Mouse (Mus musculus) brain, embryonic 14.5 days (tissue): ENCODE results near the gene Ppp1r12b.

Source experiments
- CTCF ChIP-seq: fragments of 200-500 bp; IDR thresholded peaks from 2 replicates; pipeline ENCODE4 v1.5.1; 2012; ENCODE audit warnings: inconsistent platforms, mild to moderate bottlenecking, moderate library complexity, borderline replicate concordance; ENCODE audit not compliant: insufficient read depth, insufficient read length; ENCODE audit errors: extremely low read depth
- POLR2A ChIP-seq: fragments of 200-500 bp; IDR thresholded peaks from 2 replicates; pipeline ENCODE4 v1.6.1; 2012; ENCODE audit warnings: mild to moderate bottlenecking, inconsistent platforms, borderline replicate concordance; ENCODE audit not compliant: poor library complexity, insufficient read depth, insufficient read length, severe bottlenecking; ENCODE audit errors: extremely low read depth

DNA sequence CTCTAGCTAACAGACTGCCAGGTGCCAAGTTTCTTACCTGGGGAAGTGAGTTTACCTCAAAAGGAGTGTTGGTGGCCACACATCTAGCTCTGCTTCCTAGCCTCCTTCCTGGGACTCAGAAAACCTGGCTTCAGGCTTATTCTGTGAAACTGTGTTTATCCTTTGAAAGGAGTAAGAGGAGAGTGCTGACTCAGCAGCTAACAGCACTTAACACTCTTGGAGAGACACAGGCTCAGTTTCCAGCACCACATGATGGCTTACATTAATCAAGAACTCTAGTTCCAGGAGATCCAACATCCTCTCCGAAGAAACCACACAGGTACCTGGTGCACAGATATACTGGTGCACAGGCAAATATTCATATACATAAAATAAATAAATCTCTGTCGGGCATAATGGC is 12.8 kb downstream of the Ppp1r12b start:
- TF ChIP-seq POLR2A = no peak
- no peak for TF ChIP-seq CTCF
